In the genomic region with DNA sequence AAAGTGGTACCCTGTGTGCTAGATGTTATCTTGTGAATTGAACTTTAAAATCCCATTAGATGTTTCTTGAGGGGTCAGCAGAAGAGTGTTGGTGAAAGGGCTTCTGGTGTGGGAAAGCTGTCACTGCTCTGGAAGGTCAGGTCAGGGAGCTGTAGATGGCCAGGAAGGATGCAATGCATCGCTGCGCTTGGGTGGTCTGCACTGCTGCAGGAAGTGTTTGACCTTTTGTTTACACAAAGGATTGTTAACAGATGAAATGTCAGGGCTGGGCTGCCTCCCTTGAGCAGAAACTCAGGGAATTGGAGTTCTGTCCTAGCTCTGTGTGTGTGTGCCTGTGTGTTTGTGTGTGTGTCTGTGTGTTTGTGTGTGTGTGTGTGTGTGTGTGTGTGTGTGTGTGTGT, we compare ENCODE assay signal across 17 mouse cellular contexts.
DNase-seq lines count a peak whose midpoint lies in the region; ATAC-seq lines count a peak whose summit lies in the region.
"Had no signal": no experiment of that assay in that cellular context is flagged by ENCODE, and none has a peak within 500 bp of the region (broad histone marks: within the 10 kb centered on the region; RNA-seq: fewer than 3 reads in every experiment).

No protein-coding gene starts in this region.

- no peaks in the 10 kb centered on the region for H3K9me3 ChIP-seq in neural tube, embryonic 15.5 days (replicated peaks)
- H3K9me3 ChIP-seq: embryonic facial prominence, embryonic 15.5 days; forebrain, embryonic 12.5 days had no signal

- H3K4me2 ChIP-seq in neural tube, embryonic 15.5 days, result no peak overlapping the region
- H3K4me2 ChIP-seq: embryonic facial prominence, embryonic 15.5 days; forebrain, embryonic 12.5 days; hindbrain, embryonic 14.5 days; liver, embryonic 13.5 days had no signal

- H3K4me1 ChIP-seq in neural tube, embryonic 15.5 days, result peaks cover 6% of the 10 kb centered on the region
- H3K4me1 ChIP-seq: embryonic facial prominence, embryonic 15.5 days; liver, embryonic 13.5 days had no signal

- no peak overlapping the region for H3K4me3 ChIP-seq in neural tube, embryonic 15.5 days (replicated peaks)
- H3K4me3 ChIP-seq: embryonic facial prominence, embryonic 15.5 days; forebrain, embryonic 12.5 days; liver, embryonic 13.5 days had no signal

- no peaks in the 10 kb centered on the region for H3K27me3 ChIP-seq in neural tube, embryonic 15.5 days (replicated peaks)
- H3K27me3 ChIP-seq: embryonic facial prominence, embryonic 15.5 days; forebrain, embryonic 12.5 days; liver, embryonic 13.5 days had no signal

- DNase-seq in kidney, postnatal 10 days, result peak; percentile 9
- DNase-seq in kidney, adult 8-10 months, result no peak
- peak; percentile 17 for DNase-seq in neural tube, embryonic 10.5 days (ENCODE audit: extremely low spot score, low spot score)
- peak; percentile 9 for DNase-seq in embryo, embryonic 11.5 days (ENCODE audit: low read depth, low spot score)
- DNase-seq in yolk sac, embryonic 10.5 days (ENCODE audit: low spot score), result peak; percentile 45
- no peak for DNase-seq in adrenal gland, postnatal 4 days (ENCODE audit: low spot score in 2 of 2)
- DNase-seq: adrenal gland, postnatal 14 days; cerebellum, postnatal 14 days; heart, adult 18-20 months; liver, embryonic 13.5 days; right cerebral cortex, adult 18-20 months; thymus, postnatal 14 days had no signal

- 40% methylated on average over 2 of the region's 2 CpGs for WGBS in neural tube, embryonic 15.5 days

- H3K9ac ChIP-seq in neural tube, embryonic 15.5 days (replicated peaks), result no peak overlapping the region
- H3K9ac ChIP-seq: embryonic facial prominence, embryonic 15.5 days; forebrain, embryonic 12.5 days; hindbrain, embryonic 14.5 days; liver, embryonic 13.5 days had no signal

- ATAC-seq in neural tube, embryonic 15.5 days (ENCODE audit: low FRiP score), result no peak
- ATAC-seq: CD4-positive, CD25-positive, alpha-beta regulatory T cell, adult 4 months had no signal

- no peak overlapping the region for H3K27ac ChIP-seq in neural tube, embryonic 15.5 days (replicated peaks)
- H3K27ac ChIP-seq: embryonic facial prominence, embryonic 15.5 days; forebrain, embryonic 12.5 days; hindbrain, embryonic 14.5 days; liver, embryonic 13.5 days had no signal

- no peaks in the 10 kb centered on the region for H3K36me3 ChIP-seq in neural tube, embryonic 15.5 days
- H3K36me3 ChIP-seq: embryonic facial prominence, embryonic 15.5 days; forebrain, embryonic 12.5 days; liver, embryonic 13.5 days had no signal

Comparison
In these comparisons a context has a peak if more than half of its experiments do, and no peak if none do; other contexts are left out.
1. DNase-seq: peak in kidney, postnatal 10 days (single experiment), neural tube, embryonic 10.5 days (single experiment), embryo, embryonic 11.5 days (single experiment) and yolk sac, embryonic 10.5 days (single experiment); none in kidney, adult 8-10 months (0 of 2) and adrenal gland, postnatal 4 days (0 of 2).